Mouse (Mus musculus) forelimb bud, embryonic 11.5 days (tissue): ENCODE data around the gene Notch1.

ENCODE experiments used
- DNase-seq: peaks from one replicate; pipeline ENCODE4 v3.0.0-alpha.2; 2012; ENCODE audit warnings: low read depth, low spot score

Gene Notch1

DNA sequence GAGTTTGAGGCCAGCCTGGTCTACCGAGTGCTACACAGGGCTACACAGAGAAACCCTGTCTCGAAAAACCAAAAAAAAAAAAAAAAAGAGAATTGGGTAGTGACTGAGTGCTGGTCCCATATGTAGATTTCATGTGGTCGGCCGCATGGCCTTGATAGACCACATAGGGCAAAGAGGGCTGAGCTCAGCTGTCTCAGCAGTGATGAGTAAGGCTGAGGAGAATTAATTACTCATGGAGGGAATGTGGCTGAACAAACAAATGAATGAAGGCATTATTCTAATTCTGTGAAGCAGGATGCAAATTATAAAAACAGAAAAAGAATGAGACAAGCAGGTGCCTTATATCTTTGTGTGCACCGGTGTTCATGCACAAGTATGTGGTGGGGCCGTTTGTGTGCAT lies 15.4 kb upstream of the Notch1 start:
- no peak for DNase-seq

- no peak for DNase-seq
Observed at GRCm38 (mm10) chr2:26529881-26530280, 13.4 kb upstream of the Notch1 start.

DNA sequence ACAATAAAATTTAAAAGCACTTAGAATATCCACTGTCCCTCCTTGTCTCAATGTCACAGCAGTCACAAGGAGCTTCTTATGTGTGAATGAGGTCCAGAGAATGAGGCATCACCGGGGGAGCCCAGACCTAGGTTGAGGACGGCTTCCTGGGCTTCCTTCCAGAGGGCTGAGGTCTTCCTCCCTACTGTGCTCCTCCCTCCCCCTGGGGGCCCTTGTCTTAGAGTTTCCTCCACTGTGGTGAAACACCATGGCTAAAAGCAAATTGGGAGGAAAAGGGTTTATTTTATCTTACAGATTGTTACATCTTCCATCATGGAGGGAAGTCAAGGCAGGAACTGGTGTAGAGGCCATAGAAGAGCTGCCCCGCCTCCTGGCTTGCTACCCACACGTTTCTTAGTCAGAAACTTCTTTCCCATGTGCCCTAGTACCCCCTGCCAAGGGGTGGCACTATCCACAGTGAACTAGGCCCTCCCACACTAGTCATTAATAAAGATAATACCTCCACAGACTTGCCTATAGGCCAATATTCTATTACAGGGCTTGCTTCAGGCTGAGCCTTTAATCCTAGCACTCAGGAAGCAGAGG lies 12.8 kb upstream of the Notch1 start:
- DNase-seq, result no peak

DNA sequence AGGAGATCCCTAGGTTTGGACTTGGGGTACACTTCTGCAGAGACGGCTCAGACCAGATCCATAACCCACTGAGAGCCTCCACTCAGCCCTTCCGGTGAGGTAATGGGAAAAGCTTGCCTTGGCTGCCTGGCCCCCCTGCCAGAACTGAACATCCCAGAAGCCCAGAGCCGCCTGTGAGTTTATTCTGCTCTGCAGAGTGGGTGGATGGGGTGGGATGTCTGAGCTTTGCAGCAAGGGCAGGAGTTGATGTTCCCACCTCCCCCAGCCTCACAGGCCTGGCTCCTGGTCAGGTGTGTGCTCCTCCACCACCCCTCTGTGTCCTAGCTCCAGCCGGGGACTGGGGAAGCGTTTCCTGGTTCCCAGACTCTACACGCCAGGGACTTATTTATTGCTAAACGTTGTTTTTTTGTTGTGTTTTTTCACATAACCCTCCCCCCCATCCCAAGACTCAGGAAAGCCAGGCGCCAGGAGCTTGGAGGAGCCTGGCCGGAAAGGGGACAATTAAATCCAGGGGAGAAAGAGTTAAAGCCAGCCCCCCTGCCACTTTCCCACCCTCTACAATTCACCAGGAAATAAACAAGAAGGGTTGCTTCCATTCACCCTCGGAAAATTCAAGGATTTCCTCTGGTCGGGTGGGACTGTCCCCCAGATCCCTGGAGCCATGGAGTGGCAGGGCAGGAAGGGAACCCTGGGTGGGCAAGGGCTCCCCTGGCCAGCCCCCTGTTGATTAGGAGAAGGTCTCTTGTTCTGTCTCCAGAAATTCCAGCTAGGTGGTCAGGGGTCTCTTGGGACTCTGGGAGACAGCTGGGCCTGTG lies 10.2 kb upstream of the Notch1 start:
- no peak for DNase-seq

- peak; percentile 80 for DNase-seq
Observed at GRCm38 (mm10) chr2:26525355-26526018, 9.0 kb upstream of the Notch1 start.

- DNase-seq, result no peak
Observed at GRCm38 (mm10) chr2:26522327-26522726, 5.9 kb upstream of the Notch1 start.

DNA sequence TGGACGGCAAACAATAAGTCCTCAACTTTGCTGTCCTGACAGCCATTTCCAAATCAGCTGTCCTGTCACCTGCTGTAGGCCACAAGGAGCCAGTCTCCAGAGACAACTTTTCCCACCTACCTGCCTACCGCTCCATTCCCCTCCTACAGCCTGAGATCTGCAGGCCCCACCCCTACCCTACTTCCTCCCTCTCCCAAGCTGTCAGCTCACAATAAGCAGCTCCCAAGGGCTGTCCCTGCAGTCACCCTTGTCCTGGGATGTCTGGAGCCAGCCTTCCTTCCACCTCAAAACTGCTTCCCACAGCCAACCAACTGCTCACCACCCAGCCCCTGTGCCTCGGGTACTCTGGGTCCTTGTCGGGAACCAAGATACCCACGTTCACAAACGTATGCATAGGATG lies 3.3 kb upstream of the Notch1 start:
- DNase-seq, result no peak

GRCm38 (mm10) chr2:26516987-26517386 lies 524 bp upstream of the Notch1 start:
- peak; percentile 73 for DNase-seq

DNA sequence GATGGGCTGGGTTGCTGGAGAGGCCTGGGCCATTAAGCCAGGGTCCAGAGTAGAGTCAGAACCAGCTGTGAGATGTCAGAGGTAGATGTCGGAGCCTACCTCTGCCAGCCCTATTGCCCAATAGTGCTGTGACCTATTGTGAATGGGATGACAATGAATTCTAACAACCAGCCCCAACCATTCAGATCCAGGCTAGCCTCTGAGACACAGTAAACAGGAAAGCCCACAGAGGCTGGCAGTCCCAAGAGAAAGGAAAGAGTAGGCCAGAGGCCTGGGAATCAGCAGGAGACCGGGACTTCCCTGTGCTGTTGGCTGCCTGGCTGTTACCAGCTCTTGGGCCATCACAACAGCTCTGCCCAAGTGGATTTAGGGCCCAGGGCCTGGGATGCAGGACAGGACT lies 1.1 kb downstream of the Notch1 start:
- DNase-seq, result no peak

GRCm38 (mm10) chr2:26513105-26513745 lies 3.2 kb downstream of the Notch1 start:
- DNase-seq, result no peak

- DNase-seq, result no peak
Observed at GRCm38 (mm10) chr2:26508661-26509060, 7.8 kb downstream of the Notch1 start.

- peak; percentile 47 for DNase-seq
Observed at GRCm38 (mm10) chr2:26507961-26508391, 8.5 kb downstream of the Notch1 start.

- DNase-seq, result peak; percentile 52
Observed at GRCm38 (mm10) chr2:26507481-26507886, 9.0 kb downstream of the Notch1 start.

GRCm38 (mm10) chr2:26506746-26507280 lies 9.7 kb downstream of the Notch1 start:
- no peak for DNase-seq

DNA sequence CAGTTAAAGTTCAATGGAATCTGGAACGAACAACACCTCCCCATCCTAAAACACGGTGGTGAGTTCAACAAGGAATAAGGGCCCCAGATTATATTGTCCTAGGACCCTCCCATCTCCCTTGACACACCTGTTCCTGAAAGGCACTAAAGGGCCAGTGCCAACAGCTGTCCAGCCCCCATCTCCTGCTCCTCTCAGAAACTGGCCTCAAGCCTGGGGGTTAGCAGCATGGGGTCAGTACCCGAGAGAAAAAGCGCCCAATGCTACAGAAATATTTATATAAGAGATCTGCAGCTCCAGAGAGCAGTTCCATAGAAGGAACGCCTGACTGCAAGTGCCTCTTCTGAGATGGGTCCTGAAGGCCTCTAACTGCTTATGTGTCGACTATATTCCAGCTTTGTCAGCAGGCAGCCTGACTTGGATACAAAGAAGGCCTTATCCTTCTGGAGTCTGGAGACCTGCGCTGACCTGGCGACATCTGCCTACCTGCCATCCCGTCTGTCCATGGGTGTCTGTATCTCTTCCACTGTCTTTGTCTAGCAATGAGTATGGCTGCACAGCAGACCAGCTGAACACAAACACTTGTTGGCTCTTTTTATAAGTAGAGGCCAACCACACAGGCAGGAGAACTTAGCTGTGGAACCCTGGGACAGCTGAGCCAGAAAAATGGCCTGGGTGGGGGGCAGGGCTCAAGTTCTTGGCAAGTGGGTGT lies 11.5 kb downstream of the Notch1 start:
- no peak for DNase-seq

DNA sequence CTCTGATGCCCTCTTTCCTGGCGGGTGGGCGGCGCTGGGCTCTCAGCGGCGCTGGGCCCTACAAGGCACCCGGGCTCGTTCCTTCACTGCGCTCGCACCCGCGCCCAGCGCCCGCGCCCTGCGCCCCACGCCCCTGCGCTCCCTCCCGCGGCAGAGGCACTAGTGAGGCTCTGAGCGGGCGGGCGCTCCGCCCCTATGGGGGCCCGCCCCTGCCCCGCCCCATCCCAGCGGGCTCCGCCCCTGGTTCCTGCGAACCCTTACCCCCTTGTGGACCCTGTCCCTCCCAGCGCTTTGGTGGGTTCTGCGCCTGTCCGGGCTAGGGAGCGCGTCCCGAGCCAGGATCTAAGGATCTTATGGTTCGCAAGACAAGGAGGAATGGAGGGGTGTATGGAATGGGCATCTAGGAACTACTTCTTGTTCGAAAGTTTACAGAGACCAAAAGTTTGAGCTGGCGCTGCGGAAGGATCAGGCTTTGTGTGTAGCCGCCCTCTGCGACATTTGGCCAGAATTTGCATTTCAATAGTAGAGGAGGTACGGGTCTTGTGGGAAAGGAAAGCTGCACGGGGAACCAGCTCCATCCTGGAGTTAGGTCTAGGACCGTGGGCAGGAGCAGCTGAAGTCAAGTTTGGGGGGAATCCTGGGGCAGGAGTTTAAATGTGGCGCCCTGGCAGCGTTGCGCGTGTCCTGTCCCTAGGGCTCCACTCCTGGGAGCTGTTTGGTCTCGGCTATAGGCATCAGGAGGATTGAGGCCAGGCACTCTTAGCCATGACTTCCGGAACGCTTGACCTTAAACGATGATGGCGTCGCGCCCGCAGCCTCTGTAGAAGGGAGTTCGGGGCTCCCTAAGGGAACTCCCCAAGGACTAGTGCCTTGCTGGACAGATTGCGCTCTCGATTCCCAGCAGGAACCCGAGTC lies 12.5 kb downstream of the Notch1 start:
- DNase-seq, result peak; percentile 84

- DNase-seq, result no peak
Observed at GRCm38 (mm10) chr2:26502863-26503631, 13.4 kb downstream of the Notch1 start.

- DNase-seq, result no peak
Observed at GRCm38 (mm10) chr2:26502299-26502862, 14.1 kb downstream of the Notch1 start.

GRCm38 (mm10) chr2:26501651-26502141 lies 14.8 kb downstream of the Notch1 start:
- DNase-seq, result peak; percentile 63
